Mouse (Mus musculus) forebrain, embryonic 13.5 days (tissue): ENCODE measurements around the gene Pla2g4b. TPM values are rescaled to one million over a fixed set of nuclear protein-coding genes. Genes with fewer than 3 reads are reported as not detected.
A peak's percentile ranks its signal among the peaks of the same experiment; 100 is the strongest.

Experiments used
- ATAC-seq: fragments of 200-750 bp; cut with Nextera tagmentation; 2 replicates; pipeline ENCODE4 v1.8.0; 2017
- H3K27ac ChIP-seq: fragments of 300-500 bp; sonication (generic); 2 replicates; pipeline ENCODE4 v1.5.1; 2015; ENCODE audit warnings: inconsistent platforms, mild to moderate bottlenecking, moderate library complexity
- H3K27me3 ChIP-seq: fragments of 300-500 bp; sonication (generic); 2 replicates; pipeline ENCODE4 v1.6.1; 2015; ENCODE audit warnings: mild to moderate bottlenecking, inconsistent platforms
- H3K36me3 ChIP-seq: fragments of 300-500 bp; sonication (generic); 2 replicates; pipeline ENCODE4 v1.6.1; 2015; ENCODE audit warnings: mild to moderate bottlenecking, inconsistent platforms; ENCODE audit not compliant: poor library complexity, severe bottlenecking
- H3K4me1 ChIP-seq: fragments of 300-500 bp; sonication (generic); 2 replicates; pipeline ENCODE4 v1.6.1; 2015; ENCODE audit warnings: inconsistent platforms
- H3K4me2 ChIP-seq: fragments of 300-500 bp; sonication (generic); 2 replicates; pipeline ENCODE4 v1.6.1; 2015; ENCODE audit warnings: inconsistent platforms, mild to moderate bottlenecking, moderate library complexity
- H3K4me3 ChIP-seq: fragments of 300-500 bp; sonication (generic); 2 replicates; pipeline ENCODE4 v1.5.1; 2015; ENCODE audit warnings: mild to moderate bottlenecking, inconsistent platforms
- H3K9ac ChIP-seq: fragments of 300-500 bp; sonication (generic); 2 replicates; pipeline ENCODE4 v1.6.1; 2015; ENCODE audit warnings: mild to moderate bottlenecking, inconsistent platforms
- H3K9me3 ChIP-seq: fragments of 300-500 bp; sonication (generic); replicated peaks from 2 replicates; pipeline ENCODE4 v1.6.1; 2016; ENCODE audit warnings: inconsistent platforms
- WGBS: fragments of 180-500 bp; shearing (Covaris S2); methylation state at CpG from one replicate; pipeline ENCODE4 v1.1.7; 2015; 5-methylcytosine and 5-hydroxymethylcytosine counted together
- polyA plus RNA-seq: library from polyadenylated mRNA; unstranded; fragments of >200 nt; fragmentation: Nextera tagmentation; extraction: Ambion mirVana; gene quantifications from 2 replicates; pipeline ENCODE4 v1.2.1, GENCODE M21; 2015

Gene Pla2g4b
- polyA plus RNA-seq, result 1.5 and 1.9 TPM in 2 replicates

DNA sequence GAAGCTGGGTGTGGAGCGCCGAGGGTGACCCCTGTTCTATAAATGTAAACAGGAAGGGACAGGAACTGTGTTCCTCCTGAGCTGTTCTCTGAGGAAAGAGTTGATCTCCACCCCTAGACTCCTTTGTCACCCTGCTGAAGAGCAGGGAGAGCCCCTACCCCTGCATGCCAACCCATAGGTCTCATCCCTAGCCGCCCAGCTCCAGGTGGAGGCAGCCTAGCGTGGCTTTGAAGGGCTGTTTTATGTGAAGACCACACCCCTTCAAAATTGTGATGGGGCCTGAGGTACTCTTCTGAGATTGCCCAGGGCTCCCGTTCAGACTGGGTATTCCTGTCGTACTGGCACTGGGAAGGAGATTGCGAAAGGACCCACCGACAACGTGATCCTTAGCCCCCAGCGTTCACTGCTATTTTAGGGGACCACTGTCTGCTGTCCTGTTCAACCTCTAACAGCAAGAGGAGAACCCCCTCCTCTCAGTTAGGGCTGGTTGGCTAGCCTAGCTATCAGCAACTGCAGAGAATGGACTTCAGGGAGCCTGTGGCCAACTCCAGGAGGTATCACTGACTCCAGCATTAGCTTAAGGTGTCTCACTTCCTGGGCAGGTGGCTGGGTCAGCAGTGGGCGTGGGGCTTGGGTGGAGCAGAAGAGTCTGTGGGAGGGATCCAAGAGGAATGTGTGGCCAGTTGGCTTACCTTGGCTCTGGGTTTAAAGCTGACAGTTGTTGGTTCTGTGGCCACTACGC is at the start of gene Pla2g4b:
Gene Pla2g4b, plus strand, starts transcription at position 692 of the 742 bp plus-strand sequence.
- Histone ChIP-seq H3K9ac (0 out of 2 replicates have a peak within 1 kb of the TSS, but pooled peaks have one; percentile 18), H3K4me3 (no peak within 1 kb of the TSS), H3K4me2 (no peak within 1 kb of the TSS), H3K27ac (no peak within 1 kb of the TSS), H3K27me3 (no peaks in the 10 kb centered on the region), H3K36me3 (peaks cover 88% of the 10 kb centered on the region), H3K4me1 (peaks cover 8% of the 10 kb centered on the region), H3K9me3 (no peaks in the 10 kb centered on the region)
- WGBS, result 93% methylated on average over 12 of the region's 12 CpGs
- ATAC-seq, result no peak

DNA sequence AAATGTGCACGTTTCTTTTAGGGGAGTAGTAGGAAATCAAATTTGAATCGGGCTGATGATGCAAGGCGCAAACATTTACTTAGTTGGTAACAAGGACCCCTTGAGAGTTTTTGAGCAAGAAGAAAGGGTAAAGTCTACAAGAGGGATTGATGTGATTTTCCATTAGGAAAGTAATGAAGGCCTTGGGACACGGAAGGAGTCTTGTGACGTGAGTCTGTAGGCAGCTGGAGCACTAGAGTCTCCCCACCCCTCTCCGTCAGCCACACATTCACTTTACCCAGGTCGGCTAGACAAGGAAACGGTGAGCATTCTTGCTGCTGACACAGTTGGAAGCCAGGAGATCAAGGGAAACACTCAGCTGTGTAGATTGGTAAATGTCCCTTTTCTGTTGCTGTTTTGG is 47.3 kb upstream of the Pla2g4b start:
- Histone ChIP-seq H3K36me3 (no peaks in the 10 kb centered on the region), H3K4me3 (no peak overlapping the region), H3K4me2 (no peak overlapping the region), H3K4me1 (no peaks in the 10 kb centered on the region), H3K27ac (no peak overlapping the region), H3K9ac (no peak overlapping the region), H3K27me3 (no peaks in the 10 kb centered on the region), H3K9me3 (no peaks in the 10 kb centered on the region)
- WGBS, result 68% methylated on average over 8 of the region's 8 CpGs
- ATAC-seq, result no peak

DNA sequence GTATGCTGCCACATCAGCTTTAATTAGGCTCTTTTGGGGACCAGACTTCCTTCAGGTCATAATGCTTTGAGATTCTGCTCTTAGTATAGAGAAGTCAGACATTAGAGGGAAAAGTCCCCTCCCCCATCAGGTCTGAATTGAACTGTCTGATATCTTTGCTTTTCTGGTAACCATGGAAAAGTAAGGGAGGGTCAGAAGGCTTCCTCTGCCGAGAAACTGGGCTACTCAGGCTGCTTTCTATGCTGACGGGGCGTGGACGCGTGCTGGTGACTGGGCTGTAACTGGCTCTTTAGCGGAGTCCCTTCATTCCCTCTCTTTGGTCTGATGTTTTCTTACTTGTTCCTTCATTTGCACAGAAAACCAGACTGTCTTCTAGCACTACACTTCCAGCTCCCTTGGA is 46.8 kb upstream of the Pla2g4b start:
- ATAC-seq, result no peak
- Histone ChIP-seq H3K9ac (no peak overlapping the region), H3K27ac (no peak overlapping the region), H3K9me3 (no peaks in the 10 kb centered on the region), H3K4me3 (no peak overlapping the region), H3K4me2 (no peak overlapping the region), H3K27me3 (no peaks in the 10 kb centered on the region), H3K36me3 (no peaks in the 10 kb centered on the region), H3K4me1 (no peaks in the 10 kb centered on the region)
- WGBS, result 79% methylated on average over 6 of the region's 6 CpGs

DNA sequence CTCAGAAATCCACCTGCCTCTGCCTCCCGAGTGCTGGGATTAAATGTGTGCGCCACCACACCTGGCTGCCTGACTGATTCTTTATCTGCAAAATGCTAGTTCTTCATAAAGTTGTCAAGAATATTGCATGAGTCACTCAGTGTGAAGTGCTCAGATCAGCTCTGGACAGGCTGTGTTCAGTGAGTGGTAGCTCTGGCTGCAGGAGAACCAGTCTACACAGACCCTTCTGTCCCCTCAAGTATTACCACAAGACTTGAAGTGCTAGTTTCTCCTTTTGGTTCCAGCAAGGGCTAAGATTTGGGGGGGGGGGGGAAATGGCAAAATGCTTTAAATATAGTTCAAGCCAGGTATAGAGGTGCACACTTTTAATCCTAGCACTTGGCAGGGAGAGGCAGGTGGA is 45.8 kb upstream of the Pla2g4b start:
- no peak for ATAC-seq
- Histone ChIP-seq H3K36me3 (no peaks in the 10 kb centered on the region), H3K9me3 (no peaks in the 10 kb centered on the region), H3K27me3 (no peaks in the 10 kb centered on the region), H3K4me1 (no peaks in the 10 kb centered on the region), H3K27ac (no peak overlapping the region), H3K4me3 (no peak overlapping the region), H3K4me2 (no peak overlapping the region), H3K9ac (no peak overlapping the region)
- WGBS, result 96% methylated on average over 2 of the region's 2 CpGs

DNA sequence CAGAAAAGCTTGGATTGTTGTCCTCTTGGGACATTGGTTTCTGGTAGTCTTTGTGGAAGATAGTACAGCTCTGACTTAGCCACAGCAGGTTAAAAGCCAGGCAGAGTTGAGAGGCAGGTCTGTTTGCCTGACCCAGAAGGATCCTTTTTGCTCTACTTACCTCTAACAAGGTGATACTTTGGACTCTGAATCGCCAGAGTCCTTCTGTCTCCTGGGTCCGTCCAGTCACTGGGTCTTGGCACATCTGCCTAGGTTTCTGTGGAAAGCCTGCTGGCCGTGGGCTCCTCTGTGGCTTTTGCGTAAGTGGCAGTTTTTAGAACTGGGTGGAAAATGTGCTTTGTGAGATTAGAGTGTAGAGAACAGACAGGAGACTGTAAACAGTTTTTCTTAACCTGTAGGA is 44.3 kb upstream of the Pla2g4b start:
- H3K27me3 ChIP-seq, result no peaks in the 10 kb centered on the region
- no peak overlapping the region for H3K4me3 ChIP-seq
- no peak overlapping the region for H3K27ac ChIP-seq
- WGBS, result 94% methylated on average over 4 of the region's 4 CpGs
- no peaks in the 10 kb centered on the region for H3K9me3 ChIP-seq
- no peak for ATAC-seq
- H3K4me2 ChIP-seq, result no peak overlapping the region
- H3K4me1 ChIP-seq, result no peaks in the 10 kb centered on the region
- no peak overlapping the region for H3K9ac ChIP-seq
- H3K36me3 ChIP-seq, result no peaks in the 10 kb centered on the region

DNA sequence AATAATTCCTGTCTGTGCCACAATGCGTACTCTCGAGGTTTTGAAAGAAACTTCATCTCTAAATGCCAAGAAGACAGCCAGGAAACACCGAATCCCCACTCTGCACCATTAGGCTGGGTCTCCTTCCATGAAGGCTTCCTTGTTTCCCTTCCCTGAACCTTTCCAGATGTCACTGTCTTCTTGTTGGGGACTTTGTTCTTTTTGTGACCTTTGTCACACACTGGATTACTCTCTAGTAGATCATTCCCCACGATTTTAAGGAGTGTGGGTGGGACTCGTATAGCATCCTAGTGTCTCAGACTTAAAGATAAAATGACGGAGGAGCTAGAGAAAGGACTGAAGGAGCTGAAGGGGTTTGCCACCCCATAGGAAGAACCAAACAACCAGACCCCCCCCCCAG is 42.3 kb upstream of the Pla2g4b start:
- Histone ChIP-seq H3K4me2 (no peak overlapping the region), H3K4me3 (no peak overlapping the region), H3K27me3 (no peaks in the 10 kb centered on the region), H3K4me1 (no peaks in the 10 kb centered on the region), H3K9me3 (no peaks in the 10 kb centered on the region), H3K27ac (no peak overlapping the region), H3K36me3 (no peaks in the 10 kb centered on the region), H3K9ac (no peak overlapping the region)
- WGBS, result 92% methylated on average over 6 of the region's 6 CpGs
- ATAC-seq, result no peak

DNA sequence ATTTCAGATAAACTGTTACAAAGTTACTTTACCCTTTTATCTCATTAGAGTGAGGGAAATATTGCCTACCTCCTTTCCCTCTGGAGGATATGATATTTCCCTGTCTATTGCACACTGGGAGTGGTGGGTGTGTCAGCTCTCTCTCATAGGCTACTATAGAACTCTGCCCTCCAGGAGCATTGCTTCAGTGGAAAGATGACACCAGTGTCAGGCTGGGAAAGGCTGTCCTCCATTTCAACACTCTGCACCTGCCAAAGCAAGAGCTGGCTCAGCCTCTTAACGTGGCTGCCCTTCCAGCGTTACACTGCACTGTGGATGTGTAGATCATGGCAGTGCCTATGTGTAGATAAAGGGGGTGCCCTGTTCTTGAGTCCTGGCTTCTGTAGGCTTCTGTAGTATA is 40.9 kb upstream of the Pla2g4b start:
- H3K4me2 ChIP-seq, result no peak overlapping the region
- H3K27me3 ChIP-seq, result no peaks in the 10 kb centered on the region
- H3K27ac ChIP-seq, result no peak overlapping the region
- H3K9me3 ChIP-seq, result no peaks in the 10 kb centered on the region
- H3K4me1 ChIP-seq, result no peaks in the 10 kb centered on the region
- ATAC-seq, result no peak
- no peaks in the 10 kb centered on the region for H3K36me3 ChIP-seq
- no peak overlapping the region for H3K4me3 ChIP-seq
- H3K9ac ChIP-seq, result no peak overlapping the region
- 95% methylated on average over 2 of the region's 2 CpGs for WGBS

DNA sequence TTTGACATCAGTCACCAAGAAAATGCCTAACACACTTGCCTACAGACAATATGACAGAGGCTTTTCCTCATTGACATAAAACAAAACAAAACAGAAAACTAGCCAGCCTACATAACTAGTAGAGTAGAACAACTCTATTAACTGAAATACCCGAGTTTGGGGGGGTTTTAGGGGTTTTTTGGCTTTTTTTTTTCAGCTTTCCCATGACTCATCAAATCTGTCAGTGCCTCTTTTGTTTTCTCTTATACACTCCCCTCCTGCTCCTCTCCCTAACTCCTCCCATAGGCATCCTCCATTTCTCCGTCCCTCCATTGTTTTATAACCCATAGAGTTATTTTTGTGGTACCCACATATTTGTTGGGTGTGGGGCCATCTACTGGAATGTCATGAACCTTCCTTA is 39.7 kb upstream of the Pla2g4b start:
- ATAC-seq, result no peak
- 0 out of 2 replicates have a peak, but pooled peaks cover under 1% of the 10 kb centered on the region for H3K36me3 ChIP-seq
- H3K4me3 ChIP-seq, result no peak overlapping the region
- WGBS, result 54% methylated on average over 2 of the region's 2 CpGs
- H3K4me1 ChIP-seq, result no peaks in the 10 kb centered on the region
- H3K4me2 ChIP-seq, result no peak overlapping the region
- no peaks in the 10 kb centered on the region for H3K27me3 ChIP-seq
- H3K9me3 ChIP-seq, result no peaks in the 10 kb centered on the region
- no peak overlapping the region for H3K9ac ChIP-seq
- H3K27ac ChIP-seq, result no peak overlapping the region

DNA sequence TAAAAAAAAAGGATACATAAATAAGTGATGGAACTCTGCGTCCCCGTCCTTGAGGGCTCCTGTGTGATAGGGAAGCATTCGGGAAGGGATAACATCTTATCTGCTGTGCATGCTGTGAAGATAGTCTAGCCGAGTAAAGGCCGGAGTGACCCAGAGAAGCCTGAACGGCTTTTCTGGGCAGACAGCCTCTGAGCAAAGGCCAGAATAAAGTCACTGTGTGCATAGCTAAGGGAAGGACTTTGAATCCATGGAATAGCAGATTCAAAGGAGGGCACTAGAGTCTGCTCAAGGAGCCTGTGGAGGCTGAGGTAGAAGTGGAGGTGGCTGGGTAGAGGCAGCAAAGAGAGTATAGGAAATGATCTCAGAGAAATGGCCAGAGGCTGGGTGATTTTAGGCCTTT is 38.4 kb upstream of the Pla2g4b start:
- no peaks in the 10 kb centered on the region for H3K4me1 ChIP-seq
- ATAC-seq, result no peak
- H3K9ac ChIP-seq, result no peak overlapping the region
- no peak overlapping the region for H3K4me3 ChIP-seq
- no peak overlapping the region for H3K27ac ChIP-seq
- H3K27me3 ChIP-seq, result no peaks in the 10 kb centered on the region
- H3K4me2 ChIP-seq, result no peak overlapping the region
- H3K9me3 ChIP-seq, result no peaks in the 10 kb centered on the region
- WGBS, result 94% methylated on average over 6 of the region's 6 CpGs
- H3K36me3 ChIP-seq, result 0 out of 2 replicates have a peak, but pooled peaks cover 5% of the 10 kb centered on the region

DNA sequence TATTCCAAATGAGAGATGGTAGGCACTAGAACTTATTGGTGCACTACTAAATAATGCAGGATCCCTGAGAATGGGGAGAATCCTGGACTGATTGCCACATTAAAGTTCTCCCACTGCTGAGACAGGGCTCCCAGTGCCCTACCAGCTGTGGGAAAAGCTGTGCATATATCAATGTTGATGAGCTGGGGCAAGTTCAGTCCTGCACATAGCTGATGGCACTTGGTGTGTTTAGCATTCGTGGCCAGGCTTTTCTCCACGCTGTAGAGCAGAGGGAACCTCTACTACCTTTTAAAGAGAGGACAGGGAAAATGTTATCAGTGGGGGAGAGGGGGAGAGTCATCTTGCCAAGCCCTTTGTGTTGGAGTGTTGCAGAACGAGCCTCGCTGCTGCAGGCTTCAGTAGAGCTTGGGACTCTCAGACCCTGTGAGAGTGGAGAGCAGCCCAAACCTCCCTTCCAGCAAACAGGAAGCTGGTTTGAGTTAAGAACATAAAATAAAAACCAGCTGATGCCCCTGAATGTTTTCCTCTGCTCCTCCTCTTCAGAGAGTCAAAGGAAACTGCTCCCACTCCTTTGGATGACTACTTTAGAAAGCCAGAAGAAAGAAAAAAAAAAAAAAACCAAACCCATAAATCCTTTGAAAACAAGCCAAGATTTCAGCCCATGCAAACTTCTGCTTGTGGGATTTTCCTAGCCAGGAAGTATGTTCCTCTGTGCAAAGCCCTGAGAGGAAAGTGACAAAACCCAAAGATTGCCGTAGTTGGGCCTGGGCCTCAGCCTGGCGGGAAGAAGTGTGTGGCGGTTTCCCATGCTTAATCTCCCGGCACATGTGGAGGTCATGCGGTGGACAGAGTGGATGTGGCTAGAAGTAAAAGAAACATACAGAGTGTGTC is 37.6 kb upstream of the Pla2g4b start:
- Histone ChIP-seq H3K4me1 (no peaks in the 10 kb centered on the region), H3K27ac (no peak overlapping the region), H3K27me3 (no peaks in the 10 kb centered on the region), H3K4me3 (no peak overlapping the region), H3K4me2 (no peak overlapping the region), H3K9me3 (no peaks in the 10 kb centered on the region), H3K9ac (no peak overlapping the region), H3K36me3 (0 out of 2 replicates have a peak, but pooled peaks cover 5% of the 10 kb centered on the region)
- no peak for ATAC-seq
- 72% methylated on average over 9 of the region's 9 CpGs for WGBS

DNA sequence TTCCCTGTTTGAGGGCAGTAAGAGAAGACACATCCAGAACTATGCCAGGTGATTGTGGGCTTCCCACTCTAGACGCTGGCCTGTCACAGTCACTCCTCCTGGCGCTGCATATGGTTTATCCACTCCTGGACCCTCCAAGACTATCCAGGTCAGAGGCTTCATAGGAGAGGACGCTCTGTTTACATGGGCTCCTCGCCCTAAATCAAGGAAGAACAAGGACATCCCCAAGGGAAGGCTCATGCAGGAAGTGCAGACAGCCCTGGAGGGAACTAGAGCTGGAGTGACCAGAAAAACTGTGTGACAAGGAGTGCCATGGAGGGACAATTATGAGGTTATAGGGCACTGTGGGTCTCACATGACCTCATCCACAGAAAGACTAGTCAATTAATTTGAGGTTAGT is 35.9 kb upstream of the Pla2g4b start:
- ATAC-seq, result no peak

DNA sequence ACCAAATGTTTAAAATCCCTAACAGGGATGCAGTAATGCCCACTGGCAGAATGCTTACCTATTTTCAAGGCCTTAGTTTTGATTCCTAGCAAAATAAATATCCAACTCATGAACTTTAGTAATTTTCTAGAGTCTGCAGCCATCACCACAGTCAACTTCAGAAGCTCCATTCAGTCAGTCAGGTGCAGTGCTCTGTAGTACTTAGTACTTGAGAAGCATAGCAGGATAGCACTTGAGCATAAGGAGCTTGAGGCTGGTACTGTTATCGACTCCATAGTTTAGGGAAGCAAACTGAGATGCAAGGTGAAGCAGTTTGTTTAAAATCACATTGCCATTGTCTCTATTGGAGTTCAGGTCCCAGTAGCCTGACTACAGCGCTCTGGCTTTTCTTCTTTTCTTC is 33.5 kb upstream of the Pla2g4b start:
- Histone ChIP-seq H3K27ac (no peak overlapping the region), H3K4me1 (no peaks in the 10 kb centered on the region), H3K4me2 (no peak overlapping the region), H3K27me3 (no peaks in the 10 kb centered on the region), H3K4me3 (no peak overlapping the region), H3K36me3 (0 out of 2 replicates have a peak, but pooled peaks cover 5% of the 10 kb centered on the region), H3K9me3 (no peaks in the 10 kb centered on the region), H3K9ac (no peak overlapping the region)
- no peak for ATAC-seq
- WGBS, result 92% methylated on average over 2 of the region's 2 CpGs

More for the DNA sequence above, 35.9 kb upstream of the Pla2g4b start:
- H3K4me1 ChIP-seq, result no peaks in the 10 kb centered on the region
- H3K9me3 ChIP-seq, result no peaks in the 10 kb centered on the region
- no peaks in the 10 kb centered on the region for H3K27me3 ChIP-seq
- H3K36me3 ChIP-seq, result 0 out of 2 replicates have a peak, but pooled peaks cover 5% of the 10 kb centered on the region
- WGBS, result 93% methylated on average over 4 of the region's 4 CpGs
- H3K4me3 ChIP-seq, result no peak overlapping the region
- no peak overlapping the region for H3K9ac ChIP-seq
- no peak overlapping the region for H3K4me2 ChIP-seq
- H3K27ac ChIP-seq, result no peak overlapping the region
